Mouse (Mus musculus): ENCODE data around the gene Gtpbp3.

The Gtpbp3 gene

DNA sequence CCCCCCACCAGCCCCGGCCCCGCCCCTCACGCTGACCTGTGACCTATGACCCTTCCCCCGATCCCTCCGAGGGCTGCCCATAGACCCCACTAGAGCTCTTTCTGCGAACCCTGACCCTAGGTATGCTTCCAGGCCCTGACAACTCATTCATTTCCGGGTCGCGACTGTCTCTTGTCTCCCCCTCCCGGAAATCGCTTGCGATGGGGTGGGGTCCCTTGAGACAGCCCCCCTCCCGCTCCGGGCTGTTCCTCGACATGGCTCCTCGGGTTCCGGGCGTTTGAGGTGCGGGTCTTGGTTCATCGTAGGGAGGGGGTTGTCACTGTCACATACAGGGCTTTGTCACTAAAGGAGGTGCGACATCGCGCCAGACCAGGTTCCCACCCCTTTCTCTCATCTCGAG lies 18.5 kb upstream of the Gtpbp3 start:
- peak; percentile 37 for DNase-seq (ENCODE audit: low read depth, low spot score)

DNA sequence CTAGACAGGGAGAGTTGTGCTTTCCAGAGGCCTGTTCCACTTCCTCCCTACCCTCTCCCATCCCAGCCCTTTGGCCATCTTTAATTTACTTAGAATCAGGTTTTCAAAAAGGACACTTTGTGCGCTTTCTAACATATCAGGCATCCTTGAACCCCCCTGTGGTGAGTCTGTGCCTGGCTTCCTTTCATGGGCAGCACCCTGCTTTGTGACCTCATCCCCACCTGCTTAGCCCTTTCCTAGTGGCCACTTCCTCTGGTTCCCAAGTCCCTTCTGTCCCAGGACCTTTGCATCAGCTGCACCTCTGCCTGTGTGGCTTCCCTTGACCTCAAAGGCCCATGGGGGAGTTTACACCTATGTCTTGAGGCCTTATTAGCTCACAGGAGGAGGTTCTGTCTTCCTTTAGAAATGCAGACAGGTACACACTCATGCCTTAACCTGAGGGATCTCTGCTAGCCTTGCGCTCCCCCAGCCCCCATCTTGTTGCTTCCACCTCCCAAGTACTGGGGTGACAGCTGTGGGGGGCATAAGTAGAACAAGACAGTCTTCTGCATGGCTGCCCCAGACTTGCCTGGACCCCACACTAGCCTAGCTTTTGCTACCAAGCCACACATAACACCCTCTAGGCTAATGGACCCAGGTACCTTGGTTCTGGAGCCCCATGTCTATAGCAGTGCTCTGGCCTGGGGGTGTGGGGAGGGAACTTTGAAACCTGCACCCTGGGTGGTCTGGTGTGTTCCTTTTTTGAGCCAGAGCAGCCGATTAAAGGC lies 17.6 kb upstream of the Gtpbp3 start:
- DNase-seq (ENCODE audit: low read depth, low spot score) = no peak

DNA sequence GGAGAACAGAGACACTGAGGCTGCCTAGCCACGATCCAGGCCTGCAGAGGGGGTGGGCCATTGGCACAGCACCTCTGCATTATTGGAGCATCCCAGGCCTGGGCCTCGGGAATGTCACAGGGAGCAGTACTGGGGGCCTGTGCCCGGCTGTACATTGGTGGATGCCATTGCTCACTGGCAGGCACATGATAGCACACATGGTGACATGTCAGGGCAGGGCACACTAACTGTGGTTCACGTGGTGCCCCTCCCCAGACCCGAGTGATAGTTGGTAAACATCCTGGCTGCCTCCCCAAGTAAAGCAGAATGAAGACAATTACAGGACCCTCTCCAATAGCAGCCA lies 17.0 kb upstream of the Gtpbp3 start:
- no peak for DNase-seq (ENCODE audit: low read depth, low spot score)

DNA sequence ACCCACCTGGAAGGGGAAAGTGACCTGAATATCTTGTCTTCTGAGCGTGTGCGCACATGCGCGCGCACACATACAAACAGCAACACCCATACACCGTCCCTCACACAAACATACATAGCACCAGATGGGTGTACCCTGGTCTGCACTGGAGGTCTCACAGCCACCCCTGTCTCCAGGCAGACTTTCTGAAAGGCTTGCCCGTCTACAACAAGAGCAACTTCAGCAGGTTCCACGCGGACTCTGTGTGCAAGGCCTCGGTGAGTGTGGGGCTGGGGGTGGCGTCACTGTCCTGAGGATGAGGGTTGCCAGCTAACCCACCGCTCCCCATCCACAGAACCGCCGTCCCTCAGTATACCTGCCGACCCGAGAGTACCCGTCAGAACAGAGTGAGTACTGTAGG lies 16.0 kb upstream of the Gtpbp3 start:
- no peak for DNase-seq (ENCODE audit: low read depth, low spot score)

DNA sequence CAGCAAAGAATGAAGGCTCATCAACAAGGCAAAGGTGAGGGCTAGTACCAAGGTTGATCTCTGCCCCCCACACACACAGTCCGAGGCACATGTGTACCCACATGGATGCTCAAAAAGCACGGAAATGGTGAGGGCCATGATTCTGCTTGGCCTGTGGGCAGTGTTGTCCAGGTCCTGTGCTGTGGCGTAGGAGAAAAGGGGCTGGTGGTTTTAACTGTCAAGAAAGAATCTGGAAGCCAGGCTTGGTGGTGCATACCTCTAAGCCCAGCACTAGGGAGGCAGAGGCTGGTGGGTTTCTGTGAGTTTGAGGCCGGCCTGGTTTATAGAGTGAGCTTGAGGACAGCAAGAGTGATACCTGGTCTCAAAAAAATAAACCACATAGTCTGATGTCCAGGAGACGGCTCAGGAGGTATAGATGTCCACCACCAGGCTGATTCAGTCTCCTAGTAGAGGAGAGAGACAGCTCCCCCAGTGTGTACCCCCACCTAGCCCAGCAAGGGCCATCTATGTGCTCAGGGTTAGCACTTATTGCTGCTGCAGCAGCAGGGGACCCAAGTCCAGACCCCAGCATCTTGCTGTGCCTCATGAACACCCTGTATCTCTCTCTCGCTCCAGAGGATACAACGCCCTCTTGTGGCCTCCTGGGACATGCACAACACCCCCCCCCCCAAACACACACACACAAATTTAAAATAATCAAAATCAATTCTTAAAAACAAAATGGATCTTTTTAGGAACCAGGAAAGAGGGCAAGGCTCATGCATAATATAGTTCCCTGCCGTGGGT lies 15.1 kb upstream of the Gtpbp3 start:
- no peak for DNase-seq (ENCODE audit: low read depth, low spot score)

DNA sequence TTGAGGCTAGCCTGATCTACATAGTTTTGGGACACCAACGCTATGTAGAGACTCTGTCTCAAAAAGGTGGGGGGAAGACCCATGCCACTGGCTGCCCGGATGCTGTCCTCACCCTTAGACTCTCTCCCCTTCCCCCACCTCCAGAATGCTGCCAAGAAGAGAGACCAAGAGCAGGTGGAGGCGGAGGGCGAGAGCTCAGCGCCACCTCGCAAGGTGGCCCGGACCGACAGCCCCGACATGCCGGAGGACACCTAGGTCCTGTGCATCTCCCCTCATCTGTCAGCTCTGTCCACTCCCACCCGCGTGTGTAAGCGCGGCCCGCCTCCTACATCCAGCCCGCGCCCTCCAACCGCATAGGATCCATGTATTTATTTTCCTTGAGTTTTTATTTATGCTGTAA lies 13.6 kb upstream of the Gtpbp3 start:
- DNase-seq (ENCODE audit: low read depth, low spot score) = no peak

DNA sequence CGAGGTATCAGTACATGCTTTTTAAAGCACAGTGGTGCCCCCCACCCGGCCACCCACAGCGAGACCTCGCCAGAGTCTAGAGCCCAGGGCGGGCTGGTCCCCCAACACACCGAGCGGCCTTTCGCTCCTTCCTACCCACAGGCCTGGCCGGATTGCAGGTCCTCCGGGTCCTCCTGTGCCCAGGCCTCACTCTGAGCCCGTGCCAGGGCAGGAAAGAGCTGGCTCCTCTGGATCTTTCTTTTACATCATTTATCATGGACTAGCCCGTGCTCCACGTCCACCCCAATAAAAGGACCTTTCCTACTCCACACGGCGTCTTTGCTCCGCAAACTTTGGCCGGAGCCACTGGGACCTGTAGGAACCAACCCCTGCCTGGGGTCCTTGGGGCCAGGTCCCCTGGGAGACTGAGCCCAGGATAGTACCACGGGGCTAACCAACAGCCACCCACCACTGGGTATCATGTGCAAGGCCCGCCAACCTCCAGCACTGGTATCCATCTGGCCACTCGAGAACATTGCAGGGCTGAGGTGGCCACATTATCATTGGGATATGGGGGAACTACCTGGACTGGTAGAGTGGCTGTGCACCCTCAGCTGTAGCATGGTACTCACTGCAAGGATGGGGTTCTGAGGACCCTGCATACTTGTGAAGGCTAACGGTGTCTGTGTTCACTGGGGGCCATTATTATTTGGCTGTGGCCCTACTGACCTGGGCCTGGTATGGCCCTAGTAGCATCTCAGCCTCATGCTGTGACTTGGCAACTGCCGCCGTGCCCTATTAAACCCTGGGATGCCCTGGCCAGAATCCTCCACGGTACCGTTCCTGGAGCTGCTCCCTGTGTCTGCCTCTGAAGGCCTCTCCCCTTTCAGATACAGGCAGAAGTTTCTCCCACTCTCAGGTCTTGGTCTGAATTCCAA lies 12.9 kb upstream of the Gtpbp3 start:
- DNase-seq (ENCODE audit: low read depth, low spot score) = no peak

DNA sequence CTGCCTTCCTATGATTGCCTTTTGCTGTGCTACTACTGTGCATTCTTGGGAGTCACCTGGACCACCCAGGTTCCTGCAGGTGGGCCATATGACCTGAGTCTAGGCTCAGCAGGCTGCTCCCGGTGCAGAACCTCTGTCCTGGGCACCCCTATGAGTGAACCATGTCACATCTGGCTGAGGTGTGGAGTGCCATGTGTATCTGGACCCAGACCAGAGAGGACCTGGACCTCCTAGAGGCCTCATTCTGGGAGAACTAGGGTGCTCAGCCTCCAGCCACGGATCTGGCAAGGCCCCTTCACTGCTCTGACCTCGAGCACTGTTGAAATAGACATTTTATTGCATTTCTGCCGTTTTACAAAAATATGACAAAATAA lies 12.2 kb upstream of the Gtpbp3 start:
- no peak for DNase-seq (ENCODE audit: low read depth, low spot score)

DNA sequence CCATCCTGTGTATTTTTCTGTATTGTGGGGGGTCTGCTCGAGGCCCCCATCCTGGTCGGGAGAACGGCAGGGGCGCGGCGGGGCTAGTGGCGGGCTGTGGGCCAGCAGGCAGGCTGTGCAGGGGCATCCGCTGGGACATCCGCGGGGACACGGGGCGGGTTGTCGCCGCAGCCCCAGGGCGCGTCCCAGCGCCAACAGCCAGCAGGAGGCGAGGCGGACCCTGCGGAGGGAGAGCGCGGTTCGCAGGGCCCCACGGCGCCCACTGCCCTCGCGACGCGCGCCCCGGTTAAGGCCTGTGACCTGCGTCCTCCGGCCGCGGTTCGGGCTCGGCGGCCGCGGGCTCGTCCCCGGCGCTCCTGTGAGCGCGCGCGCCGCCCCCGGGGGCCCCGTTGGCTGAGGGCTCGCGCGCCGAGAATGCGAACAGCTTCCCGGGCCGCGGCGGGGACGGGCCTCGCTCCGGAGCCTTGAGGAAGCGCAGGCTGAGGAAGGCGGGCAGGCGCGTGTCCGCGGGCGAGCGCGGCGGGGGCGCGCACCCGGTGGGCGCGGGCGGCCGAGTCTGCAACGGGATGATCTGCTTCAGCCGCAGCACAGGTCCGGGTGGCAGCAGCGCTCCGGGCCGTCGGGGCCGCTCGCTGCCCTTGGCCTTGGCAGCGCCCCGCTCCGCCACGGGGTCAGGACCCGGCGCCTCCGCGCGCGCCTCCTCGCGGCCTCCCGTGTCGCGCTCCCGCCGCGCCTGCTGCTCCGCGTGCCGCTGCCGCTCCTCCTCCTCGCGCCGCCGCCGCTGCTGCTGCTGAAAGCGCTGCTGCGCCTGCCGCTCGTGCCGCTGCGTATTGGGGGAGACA lies 11.6 kb upstream of the Gtpbp3 start:
- peak; percentile 70 for DNase-seq (ENCODE audit: low read depth, low spot score)

DNA sequence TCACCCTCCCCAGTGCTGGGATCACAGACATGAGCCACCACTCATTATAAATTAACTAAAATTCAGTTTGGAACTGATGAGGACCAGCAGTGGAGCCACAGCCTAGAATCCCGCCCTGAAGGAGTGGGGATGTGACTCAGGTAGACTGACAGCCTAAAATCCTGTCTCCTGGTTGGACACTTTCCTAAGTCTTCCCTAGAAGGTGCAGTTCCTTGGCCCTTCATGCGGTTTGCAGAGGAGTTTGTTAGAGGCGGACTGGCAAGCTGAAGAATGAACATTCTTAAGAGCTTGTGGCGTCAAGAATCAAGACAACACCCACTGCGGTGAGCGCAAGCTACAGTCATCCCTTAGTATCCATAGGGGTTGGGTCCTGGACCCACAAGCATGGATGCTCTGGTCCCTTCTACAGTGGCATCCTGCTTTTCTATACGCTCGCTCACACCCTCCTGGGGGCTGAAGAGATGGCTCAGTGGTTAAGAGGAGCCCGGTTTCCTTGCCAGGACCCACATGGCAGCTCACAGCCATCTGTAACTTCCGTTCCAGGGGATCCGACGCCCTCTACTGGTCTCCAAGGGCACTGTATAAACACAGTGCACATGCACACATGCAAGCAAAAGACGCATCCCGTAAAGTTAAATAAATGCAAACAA lies 10.6 kb upstream of the Gtpbp3 start:
- peak; percentile 56 for DNase-seq (ENCODE audit: low read depth, low spot score)

DNA sequence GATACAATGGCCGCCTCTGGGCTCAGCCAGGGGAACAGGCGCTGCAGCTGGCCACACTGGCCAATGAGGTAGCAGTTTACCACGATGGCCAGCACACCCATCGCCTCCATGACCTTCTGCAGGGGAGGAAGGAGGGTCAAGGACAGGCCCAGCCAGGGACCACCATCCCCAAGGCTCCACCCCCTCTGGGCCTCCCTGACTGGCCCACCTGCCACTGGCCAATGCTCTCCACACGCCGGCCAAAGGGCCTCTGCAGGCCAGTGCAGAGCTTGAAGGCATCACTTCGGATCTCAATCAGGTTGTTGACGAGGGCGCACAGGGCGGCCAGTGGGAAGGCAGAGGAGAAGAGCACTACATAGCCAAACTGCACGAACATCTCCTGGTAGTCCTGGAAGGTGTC lies 9.0 kb upstream of the Gtpbp3 start:
- DNase-seq (ENCODE audit: low read depth, low spot score) = no peak

DNA sequence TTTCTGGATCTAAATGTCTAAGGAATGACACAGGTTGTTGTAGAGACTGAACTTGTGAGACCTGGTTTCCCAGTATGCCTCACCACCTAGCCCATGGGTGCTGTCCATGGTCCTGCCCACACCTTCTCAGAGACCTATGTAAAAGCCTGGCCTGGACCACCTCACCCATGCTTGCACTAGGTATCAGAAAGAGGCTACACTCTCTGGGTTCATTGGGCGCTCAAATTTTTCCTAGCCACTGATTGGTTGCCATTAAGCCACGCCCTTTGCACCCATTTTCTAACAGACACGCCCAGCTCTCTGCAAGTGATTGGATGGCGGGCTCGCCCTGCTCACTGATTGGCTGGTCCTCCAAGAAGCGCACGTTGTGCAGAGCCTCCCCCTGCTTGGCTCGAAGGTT lies 4.0 kb upstream of the Gtpbp3 start:
- DNase-seq (ENCODE audit: low read depth, low spot score) = peak; percentile 82

DNA sequence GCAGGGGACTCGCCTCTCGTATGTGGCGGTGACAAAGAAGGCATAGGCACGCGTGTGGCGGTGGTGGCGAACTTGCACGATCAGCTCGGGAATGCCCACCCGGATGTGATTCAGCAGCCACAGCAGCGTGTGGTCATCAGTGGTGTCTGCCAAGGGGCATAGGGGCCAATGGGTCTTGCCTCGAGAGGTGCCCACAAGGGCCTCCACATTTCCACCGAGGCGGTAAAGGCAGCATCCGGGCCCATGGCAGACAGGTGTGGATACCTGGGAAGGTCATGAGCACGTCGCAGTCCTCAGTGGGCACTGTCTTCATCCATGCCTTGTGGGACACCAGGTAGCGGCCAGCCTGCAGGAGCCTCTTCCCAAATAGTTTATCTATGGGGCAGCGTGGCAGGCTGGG lies 3.2 kb upstream of the Gtpbp3 start:
- no peak for DNase-seq (ENCODE audit: low read depth, low spot score)

DNA sequence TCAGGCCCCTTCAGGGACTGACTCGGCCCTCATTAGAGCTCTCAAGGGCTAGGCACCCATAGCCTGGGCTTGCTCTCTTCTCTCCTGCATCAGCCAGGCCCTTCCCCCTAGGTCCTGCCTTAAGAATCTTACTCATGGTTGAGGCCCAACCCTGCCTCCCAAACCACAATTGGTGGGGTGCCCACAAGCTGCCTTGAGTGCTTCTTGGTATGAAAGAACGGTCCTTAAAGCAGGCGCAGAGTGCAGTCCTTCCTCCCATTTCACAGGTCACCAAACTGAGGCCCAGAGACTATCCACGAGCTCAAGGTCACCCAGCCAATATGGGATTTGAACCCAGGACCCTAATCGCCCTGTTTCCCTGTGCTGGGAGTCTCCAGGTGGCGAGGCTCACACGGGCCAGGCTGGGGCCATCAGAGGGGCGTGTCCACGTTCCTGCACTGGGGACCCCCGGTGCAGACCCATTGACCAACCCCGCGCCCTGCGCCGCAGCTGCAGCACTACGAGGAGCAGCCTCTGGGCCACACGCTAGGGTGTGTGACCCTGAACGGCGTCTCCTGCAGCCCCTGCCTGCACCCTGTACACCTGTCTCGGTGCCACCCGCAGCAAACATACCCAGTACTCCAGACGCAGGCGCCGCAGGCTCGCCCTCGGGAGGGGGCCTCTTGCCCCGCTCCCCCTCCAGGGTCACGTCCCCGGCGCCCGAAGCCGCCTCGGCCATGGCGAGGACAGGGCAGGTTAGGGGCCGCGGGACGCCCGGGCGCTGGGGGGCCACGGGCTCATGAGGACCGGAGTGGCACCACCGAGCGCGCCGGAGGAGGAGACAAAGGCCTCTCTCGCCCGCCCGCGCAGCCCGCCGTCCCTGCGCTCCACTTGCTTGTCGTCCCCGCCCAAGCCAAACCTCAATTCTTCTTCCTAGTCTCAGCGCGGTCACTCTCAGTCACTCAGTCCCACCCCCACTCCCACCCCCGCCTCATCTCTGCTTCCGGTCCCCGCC lies 2.5 kb upstream of the Gtpbp3 start, which contains the start of gene Ano8:
TSS of gene Ano8 (minus strand) at position 822 of the 994 bp plus-strand sequence.
- DNase-seq (ENCODE audit: low read depth, low spot score) = peak; percentile 76

DNA sequence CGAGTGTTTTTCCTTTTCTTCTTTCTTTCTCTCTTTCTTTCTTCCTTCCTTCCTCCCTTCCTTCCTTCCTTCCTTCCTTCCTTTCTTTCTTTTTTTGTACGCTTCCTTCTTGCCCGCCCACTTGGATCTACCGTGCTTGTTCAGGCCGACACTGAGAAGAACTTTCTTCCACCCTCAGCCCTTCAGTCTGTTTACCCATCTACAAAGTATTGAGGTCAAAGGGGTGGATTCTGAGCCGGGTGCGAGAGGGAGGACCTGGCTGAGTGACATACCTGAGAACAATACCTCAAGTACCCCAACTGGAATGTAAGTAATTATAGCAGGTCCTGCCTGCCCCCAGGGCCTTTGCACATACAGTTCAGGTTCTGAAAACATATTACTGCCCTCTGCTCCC lies 1.8 kb upstream of the Gtpbp3 start:
- no peak for DNase-seq (ENCODE audit: low read depth, low spot score)

DNA sequence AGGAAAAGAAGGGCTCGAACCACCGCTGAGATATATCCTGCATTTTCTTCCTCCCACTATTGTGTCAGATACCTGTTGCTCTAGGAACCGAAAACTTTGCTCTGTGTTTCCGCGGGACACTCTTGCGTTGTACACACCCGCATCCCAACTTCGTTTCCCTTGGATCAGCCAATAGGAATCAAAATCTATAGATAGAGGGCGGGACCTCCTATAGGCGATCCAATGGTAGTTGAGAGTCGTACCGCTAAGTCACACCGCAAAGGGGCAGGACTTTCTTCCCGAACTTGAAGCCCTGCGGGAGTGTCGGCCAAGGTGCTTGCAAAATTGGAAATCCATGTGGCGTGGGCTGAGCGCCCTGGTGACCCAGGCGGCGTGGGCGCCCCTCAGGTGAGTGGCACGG lies 551 bp downstream of the Gtpbp3 start:
- peak; percentile 97 for DNase-seq (ENCODE audit: low read depth, low spot score)

DNA sequence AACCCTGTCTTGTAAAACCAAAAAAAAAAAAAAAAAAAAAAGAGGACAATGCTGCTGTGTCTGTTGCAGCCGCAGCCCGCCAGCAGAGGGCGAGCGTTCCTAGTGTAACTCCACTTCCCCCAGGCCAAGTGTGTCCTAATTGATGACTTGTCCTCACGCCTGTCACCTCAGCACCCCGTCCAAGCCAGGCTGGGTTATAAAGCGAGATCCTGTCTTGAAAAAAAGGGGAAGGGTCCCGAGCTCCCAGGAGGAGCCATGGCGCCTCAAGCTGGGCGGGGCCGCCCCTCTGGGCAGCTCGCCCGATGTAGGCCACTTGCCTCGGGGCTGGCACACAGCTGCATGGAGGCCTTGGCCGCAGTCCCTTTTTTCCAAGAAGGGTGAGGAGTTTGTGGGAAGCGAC lies 7.1 kb downstream of the Gtpbp3 start:
- DNase-seq (ENCODE audit: low read depth, low spot score) = peak; percentile 77

DNA sequence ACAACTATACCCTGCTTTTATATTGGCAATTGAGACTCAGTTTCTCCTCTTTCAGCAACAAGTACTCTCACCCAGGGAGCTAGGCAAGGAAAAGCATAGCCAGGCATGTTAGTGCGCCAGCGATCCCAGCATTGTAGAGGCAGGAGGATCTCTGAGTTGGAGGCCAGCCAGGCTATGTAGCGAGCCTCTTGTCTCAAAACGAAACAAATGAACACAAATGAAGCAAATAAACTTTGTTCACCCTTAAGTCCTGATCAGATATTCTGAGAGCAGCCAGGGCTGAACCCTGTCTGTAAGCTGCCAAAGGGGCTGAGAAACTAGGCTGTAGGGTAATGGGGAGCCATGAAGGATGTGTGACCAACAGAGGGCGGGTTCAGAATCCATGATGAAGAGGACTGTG lies 7.9 kb downstream of the Gtpbp3 start:
- no peak for DNase-seq (ENCODE audit: low read depth, low spot score)

DNA sequence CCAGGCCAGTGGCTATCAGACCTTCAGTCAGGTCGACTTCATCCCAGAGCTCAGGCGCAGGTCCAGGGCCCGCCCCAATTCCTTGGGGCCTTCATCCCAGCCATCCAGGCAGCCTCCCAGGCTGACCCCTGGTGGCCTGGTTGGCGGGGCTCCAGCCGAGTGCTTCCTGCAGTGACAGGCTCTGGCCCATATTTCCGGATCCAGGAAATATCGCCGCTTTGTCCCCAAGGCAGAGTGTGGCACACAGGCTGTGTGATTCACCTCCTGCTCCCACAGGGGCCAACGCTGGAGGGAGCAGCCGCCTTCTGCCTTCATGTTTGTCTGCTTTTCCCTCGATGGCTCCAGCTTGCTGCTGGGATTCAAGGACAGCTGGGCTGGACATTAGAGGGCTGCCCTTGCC lies 8.6 kb downstream of the Gtpbp3 start:
- no peak for DNase-seq (ENCODE audit: low read depth, low spot score)
